Mouse (Mus musculus): Measurements from ENCODE around the gene Itgb5. TPM values are rescaled to one million over a fixed set of nuclear protein-coding genes. Genes with fewer than 3 reads are reported as not detected.

The Itgb5 gene
- 159 and 212 TPM in 2 replicates for total RNA-seq (2021)
- long read RNA-seq, transcript Itgb5-207 (11 exons, 2,130 nt): minor isoform, 7 of 193 reads
- long read RNA-seq, transcript Itgb5-202 (15 exons, 3,282 nt): major isoform, 152 of 193 reads
- long read RNA-seq, partial matches to known transcripts: 22 of 193 reads
- long read RNA-seq, other reads (novel, unspliced or antisense): 10 of 193 reads

DNA sequence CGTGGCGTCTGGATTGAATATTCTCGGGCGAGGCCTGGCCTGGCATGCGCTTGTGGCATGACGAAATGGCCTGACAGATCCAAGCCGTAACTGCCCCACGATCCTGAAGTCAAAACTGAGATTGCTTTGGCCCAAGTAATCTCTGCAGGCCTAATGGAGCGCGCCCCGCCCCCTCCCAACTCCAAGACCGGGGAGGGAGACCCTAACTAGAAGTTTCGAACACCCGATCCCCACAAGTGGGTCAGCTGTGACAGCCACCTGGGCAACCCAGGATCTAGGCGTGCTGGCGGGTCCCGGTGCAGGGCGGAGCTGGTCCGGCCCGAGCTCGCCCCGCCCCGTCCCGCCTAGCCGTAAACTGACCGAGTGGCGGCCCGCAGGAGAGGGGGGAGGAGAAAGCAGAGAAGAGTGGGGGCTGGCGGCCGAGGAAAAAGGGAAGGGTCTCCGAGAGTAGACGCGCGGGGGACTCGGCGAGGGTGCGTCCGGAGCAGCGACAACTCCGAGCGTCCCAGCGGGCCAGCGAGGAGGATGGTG lies at the start of gene Itgb5:
Gene Itgb5 (plus strand): TSS at position 365 of the 531 bp plus-strand sequence.
- DNase-seq: peak; percentile 90

GRCm38 (mm10) chr16:33781789-33782728 lies 47.4 kb upstream of the Itgb5 start:
- DNase-seq: peak; percentile 38

GRCm38 (mm10) chr16:33782729-33783091 lies 46.8 kb upstream of the Itgb5 start:
- no peak for DNase-seq

- no peak for DNase-seq
These were observed 44.9 kb upstream of the Itgb5 start for GRCm38 (mm10) chr16:33784547-33784946.

GRCm38 (mm10) chr16:33785092-33785704 lies 44.3 kb upstream of the Itgb5 start:
- no peak for DNase-seq

DNA sequence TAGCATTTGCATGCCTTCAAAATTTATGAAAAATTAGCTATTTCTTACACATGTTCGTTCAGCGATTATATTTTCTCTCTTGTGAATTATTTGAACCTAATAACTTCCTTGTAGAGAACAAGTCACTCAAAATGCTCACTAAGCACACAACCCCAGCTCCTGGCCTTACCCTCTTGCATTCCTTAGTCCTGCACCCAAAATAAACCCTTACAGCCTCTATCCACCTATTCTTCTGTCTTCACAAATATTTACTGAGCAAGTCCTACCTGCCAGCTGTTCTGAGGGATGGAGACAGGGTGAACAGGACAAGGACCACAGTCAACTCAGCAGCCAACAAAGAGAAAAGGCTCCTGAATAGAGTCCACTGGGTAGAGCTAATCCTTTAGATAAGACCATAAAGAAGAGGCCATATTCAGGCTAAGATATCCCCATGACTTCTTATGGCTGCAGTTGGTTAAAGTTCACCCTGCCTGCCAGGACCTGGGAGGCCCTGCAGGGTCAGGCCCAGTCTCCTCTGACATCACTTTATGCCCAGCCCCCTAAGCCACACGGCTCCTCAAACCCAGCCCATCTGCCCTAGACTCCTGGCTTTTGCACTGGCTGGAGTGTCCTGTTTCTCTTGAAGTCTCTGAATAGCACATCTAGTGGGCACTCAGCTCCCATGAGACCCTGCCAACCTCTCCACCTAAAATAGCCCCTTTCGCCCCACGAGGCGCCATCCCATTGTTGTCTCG lies 42.6 kb upstream of the Itgb5 start:
- DNase-seq: no peak

DNA sequence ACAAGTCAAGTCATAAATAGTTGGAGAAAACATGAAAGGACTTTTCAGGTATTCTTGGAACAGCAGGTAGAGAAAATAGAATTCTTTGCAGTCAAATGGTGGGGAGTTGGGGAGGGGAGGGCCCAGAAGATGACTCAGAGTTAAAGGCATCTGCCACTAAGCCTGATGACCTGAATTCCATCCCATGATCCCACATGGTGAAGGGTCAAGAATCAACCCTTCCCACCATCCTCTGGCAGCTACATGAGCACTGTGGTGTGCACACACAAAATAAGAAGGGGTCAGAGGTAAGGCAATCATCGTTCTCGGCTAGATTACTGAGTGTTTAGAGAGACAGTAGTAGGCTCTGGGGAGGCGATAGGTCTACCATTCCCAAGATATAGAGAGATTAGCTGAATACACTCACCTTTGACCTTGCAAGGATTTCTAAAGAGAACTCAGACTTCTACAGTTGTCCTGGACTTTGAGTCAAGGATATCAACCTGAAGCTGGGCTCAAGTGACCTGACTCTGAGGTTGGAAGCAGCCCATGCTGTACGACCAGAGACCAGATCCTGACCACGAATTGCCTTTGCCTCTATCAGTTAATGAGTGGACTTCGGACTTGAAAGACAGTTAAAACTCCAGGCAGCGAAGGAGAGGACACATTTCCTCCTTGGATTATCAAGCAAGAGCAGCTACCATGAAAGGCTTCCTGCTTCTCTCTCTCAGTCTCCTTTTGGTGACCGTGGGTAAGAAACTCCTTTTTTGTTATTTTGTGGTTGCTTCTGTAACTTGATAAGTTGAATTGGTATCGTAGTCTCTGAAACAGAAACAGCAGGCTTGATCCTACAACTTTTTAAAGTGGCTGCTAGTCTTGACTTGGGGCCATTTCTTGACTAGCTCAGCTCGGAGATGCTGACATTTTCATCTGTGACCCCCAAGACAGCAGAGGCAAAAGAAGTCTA lies 35.3 kb upstream of the Itgb5 start, which contains the start of gene Muc13:
Gene Muc13 (plus strand): TSS at position 192 of the 946 bp plus-strand sequence.
- no peak for DNase-seq

- DNase-seq: no peak
These were observed 34.4 kb upstream of the Itgb5 start for GRCm38 (mm10) chr16:33795106-33795505.

GRCm38 (mm10) chr16:33795887-33796286 lies 33.6 kb upstream of the Itgb5 start:
- no peak for DNase-seq

- DNase-seq: no peak
These were observed 32.7 kb upstream of the Itgb5 start for GRCm38 (mm10) chr16:33796756-33797155.

DNA sequence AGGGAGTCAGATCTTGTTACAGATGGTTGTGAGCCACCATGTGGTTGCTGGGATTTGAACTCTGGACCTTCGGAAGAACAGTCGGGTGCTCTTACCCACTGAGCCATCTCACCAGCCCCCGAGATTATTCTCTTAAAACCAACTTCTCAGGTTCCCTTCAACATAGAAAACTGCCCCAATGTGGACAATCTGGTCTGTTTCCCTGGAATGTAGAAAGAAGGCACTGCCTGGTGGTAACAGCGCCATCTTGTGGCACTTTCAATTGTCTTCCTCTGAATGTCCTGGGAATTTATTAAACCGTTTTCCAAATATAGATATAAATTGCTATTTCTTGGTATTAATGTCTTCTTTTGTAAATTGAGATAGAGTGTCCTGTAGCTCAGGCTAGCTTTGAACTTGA lies 31.6 kb upstream of the Itgb5 start:
- DNase-seq: peak; percentile 62

DNA sequence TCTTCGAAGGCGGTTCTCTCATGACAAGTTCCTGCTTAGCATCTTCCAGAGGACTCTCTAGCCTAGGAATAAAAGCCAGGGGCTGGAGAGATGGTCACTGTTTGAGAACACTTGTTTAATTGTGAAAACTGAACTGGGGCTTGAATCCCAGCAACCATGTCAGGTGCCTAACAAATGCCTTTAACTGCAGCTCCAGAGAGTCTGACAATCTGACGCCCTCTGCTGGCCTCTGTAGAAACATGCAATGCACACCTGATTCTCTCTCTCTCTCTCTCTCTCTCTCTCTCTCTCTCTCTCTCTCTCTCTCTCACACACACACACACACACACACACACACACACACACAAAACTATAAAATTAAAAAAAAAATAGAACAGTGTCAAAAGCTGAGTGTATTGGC lies 19.5 kb upstream of the Itgb5 start:
- DNase-seq: no peak

- DNase-seq: no peak
These were observed 10.9 kb upstream of the Itgb5 start for GRCm38 (mm10) chr16:33818413-33819165.

DNA sequence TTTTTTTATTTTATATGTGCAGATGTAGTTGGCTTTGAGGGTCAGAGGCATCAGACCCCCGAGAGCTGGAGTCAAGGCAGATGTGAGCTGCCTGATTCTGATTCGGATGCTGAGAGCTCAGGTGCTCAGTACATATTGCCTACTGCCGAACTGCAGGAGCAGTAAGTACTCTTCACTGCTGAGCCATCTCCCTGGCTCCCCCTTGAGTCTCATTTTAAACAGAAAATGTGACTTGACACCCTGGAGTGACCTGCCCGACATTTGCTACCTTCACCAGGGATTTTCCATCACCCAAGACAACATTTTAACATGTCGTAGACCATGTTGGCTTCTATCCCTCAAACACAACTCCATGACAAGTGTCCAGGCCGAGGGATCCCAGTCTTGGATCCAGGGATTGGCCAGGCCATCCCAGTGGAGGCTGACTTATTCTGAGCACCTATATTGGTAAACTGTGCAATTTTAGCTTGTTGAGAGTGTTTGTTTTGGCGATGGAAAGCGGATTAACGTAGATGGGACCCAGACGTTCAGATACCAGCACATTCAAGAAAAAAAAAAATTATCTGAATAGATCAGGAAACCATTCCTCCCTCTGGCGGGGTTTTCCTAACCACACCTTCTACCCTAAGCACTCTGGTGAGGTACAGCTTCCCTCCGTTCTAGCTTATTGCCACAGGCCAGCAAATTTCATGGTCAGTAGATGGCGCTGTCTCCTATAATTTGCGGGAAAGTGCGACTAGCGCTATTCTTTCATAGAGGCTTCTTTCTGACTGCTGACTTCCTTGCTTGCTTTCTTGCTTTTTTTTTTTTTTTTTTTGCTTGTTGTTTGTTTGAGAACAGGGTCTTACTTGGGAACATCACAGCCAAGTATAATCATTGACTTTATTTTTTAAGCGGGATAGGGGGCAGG lies 8.9 kb upstream of the Itgb5 start:
- peak; percentile 83 for DNase-seq

GRCm38 (mm10) chr16:33824603-33825002 lies 4.9 kb upstream of the Itgb5 start:
- DNase-seq: no peak

DNA sequence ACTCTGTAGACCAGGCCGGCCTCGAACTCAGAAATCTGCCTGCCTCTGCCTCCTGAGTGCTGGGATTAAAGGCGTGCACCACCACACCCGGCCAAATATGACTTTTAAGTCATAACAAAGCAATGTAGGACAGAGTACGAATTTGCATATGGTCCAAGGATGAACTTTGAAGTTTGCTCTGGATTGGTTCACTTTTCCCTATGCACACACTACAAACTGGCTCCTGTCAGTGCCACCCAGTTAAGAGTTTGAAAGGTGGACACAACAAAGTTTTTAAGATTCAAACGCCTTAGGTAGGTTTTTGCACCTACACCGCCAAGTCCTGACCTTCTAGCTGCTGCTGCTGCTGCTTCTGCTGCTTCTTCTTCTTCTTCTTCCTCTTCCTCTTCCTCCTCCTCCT lies 969 bp upstream of the Itgb5 start:
- DNase-seq: no peak

DNA sequence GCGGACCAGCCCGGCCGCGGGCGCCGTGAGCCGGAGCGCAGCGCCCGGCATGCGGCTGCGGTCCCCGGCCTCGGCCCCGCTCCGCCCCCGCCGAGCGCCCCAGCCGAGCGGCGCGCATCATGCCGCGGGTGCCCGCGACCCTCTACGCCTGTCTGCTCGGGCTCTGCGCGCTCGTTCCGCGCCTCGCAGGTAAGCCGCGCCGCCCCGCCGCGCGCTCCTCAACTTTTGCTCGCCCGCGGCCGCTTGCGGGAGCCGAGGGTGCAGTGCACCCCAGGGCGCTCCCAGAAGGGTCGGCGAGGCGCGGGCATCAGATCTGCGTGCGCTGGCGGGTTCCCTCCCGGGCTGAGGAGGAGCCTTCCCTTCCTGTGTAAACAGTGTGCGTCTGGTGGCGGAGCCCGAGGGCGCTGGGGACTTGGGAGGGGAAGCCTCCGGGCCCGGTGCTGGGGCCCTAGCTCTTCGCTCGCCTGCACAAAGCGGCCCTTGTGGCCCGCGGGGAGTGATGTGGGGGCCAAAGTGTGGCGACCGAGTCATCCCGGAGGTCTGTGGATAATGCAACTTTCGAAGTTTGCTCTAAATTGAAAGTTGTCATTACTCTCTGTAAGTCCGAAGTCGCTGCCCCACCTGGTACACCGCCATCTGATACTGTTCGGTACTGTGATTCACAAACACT lies 512 bp downstream of the Itgb5 start:
- DNase-seq: peak; percentile 61

DNA sequence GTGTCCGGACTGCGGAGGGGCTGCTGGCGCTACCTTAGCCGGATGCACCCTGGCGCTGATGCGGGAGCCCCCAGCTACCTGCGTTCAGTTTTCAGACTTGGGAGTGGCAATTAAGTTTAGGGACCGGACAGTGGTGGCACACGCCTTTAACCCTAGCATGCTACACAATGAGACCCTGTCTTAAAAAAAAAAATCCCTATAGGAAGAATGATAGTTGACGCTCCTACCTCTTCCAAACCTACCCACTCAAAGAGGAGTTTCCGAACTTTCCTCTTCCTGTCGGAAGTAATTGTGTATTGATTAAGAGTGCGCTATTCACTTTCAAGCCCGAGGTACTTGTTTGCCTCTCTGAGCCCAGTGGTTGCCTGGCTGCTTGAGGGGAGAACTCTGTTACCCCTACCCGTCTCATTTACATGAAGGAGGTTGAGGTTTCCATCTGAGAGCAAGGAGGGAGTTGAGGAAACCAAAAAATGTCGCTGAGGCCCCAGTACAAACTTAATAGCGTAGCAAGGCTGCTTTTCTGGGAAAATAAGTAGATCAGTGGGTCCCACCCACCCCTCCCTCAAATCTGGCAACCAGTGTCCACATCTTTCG lies 1.1 kb downstream of the Itgb5 start:
- no peak for DNase-seq
